Mouse (Mus musculus): ENCODE measurements at regions not wholly inside any gene's neighbourhood (a gene's known extent, or its start where the extent isn't known, plus 50 kb on each side); places are given as distances from the start of the nearest gene placed in this dataset.

- Histone ChIP-seq H3K4me3 (replicated peaks in 1 of 3; ENCODE audit: low read depth in 2 of 3, low read length in 2 of 3, poor library complexity in 1 of 3) (no peak overlapping the region), H3K4me2 (ENCODE audit: insufficient read depth, low read depth, poor library complexity, severe bottlenecking) (no peak overlapping the region), H3K4me1 (ENCODE audit: control insufficient read depth in 1 of 2, insufficient read depth in 2 of 2) (peaks cover 2 to 3% of the 10 kb centered on the region in 2 experiments; a peak in 3 of 4 replicates), H3K79me2 (replicated peaks; ENCODE audit: control insufficient read depth, extremely low read depth, insufficient read depth, poor library complexity, severe bottlenecking) (no peaks in the 10 kb centered on the region), H3K9me3 (replicated peaks; ENCODE audit: low read length) (no peaks in the 10 kb centered on the region), H3K27me3 (replicated peaks) (no peaks in the 10 kb centered on the region), H3K27ac (ENCODE audit: insufficient read depth, low read depth) (no peak overlapping the region), H3K36me3 (replicated peaks in 1 of 2; ENCODE audit: control insufficient read depth in 1 of 2, insufficient read depth in 1 of 2, low read length in 1 of 2) (no peaks in the 10 kb centered on the region), H3K9ac (ENCODE audit: insufficient read depth, low read depth) (no peak overlapping the region)
- TF ChIP-seq CHD1 (IDR thresholded peaks at IDR 0.05; ENCODE audit: low read depth, low read length) = no peak
- no peak for TF ChIP-seq CTCF (conservative IDR thresholded peaks at IDR 0.05 in 1 of 2, IDR thresholded peaks at IDR 0.05 in 1 of 2; ENCODE audit: low read depth in 2 of 2, low read length in 2 of 2)
- dilution Hi-C loops (cut with MboI; ENCODE audit: extremely low pct_ligation_motif_present, extremely low pct_unique_long_range_greater_than_20kb, low sequenced_read_pairs) = no loop called here
- DNase-seq (ENCODE audit: extremely low read depth) = no peak
- in situ Hi-C loops (cut with MboI; ENCODE audit: low pct_ligation_motif_present, low pct_unique_long_range_greater_than_20kb, low sequenced_read_pairs) = no loop called here
Measured at GRCm38 (mm10) chr10:37478108-37478507, 339.4 kb upstream of the Marcks start.

- in situ Hi-C loops (cut with MboI; ENCODE audit: low pct_ligation_motif_present, low pct_unique_long_range_greater_than_20kb, low sequenced_read_pairs) (no loop called here), dilution Hi-C loops (cut with MboI; ENCODE audit: extremely low pct_ligation_motif_present, extremely low pct_unique_long_range_greater_than_20kb, low sequenced_read_pairs) (no loop called here)
- Histone ChIP-seq H3K27ac (ENCODE audit: insufficient read depth, low read depth) (no peak overlapping the region), H3K27me3 (replicated peaks) (no peaks in the 10 kb centered on the region), H3K4me1 (ENCODE audit: control insufficient read depth in 1 of 2, insufficient read depth in 2 of 2) (peaks cover 2 to 3% of the 10 kb centered on the region in 2 experiments; a peak in 3 of 4 replicates), H3K79me2 (replicated peaks; ENCODE audit: control insufficient read depth, extremely low read depth, insufficient read depth, poor library complexity, severe bottlenecking) (no peaks in the 10 kb centered on the region), H3K36me3 (replicated peaks in 1 of 2; ENCODE audit: control insufficient read depth in 1 of 2, insufficient read depth in 1 of 2, low read length in 1 of 2) (no peaks in the 10 kb centered on the region), H3K9ac (ENCODE audit: insufficient read depth, low read depth) (no peak overlapping the region), H3K9me3 (replicated peaks; ENCODE audit: low read length) (no peaks in the 10 kb centered on the region), H3K4me2 (ENCODE audit: insufficient read depth, low read depth, poor library complexity, severe bottlenecking) (no peak overlapping the region), H3K4me3 (replicated peaks in 1 of 3; ENCODE audit: low read depth in 2 of 3, low read length in 2 of 3, poor library complexity in 1 of 3) (no peak overlapping the region)
- DNase-seq (ENCODE audit: extremely low read depth) = no peak
- TF ChIP-seq EP300 (IDR thresholded peaks at IDR 0.05; ENCODE audit: low read length) = no peak
- TF ChIP-seq POLR2A (IDR thresholded peaks at IDR 0.05; ENCODE audit: low read depth, low read length) = no peak
- TF ChIP-seq ELF1 (IDR thresholded peaks at IDR 0.05; ENCODE audit: low read depth, low read length) = no peak
- no peak for TF ChIP-seq PAX5 (IDR thresholded peaks at IDR 0.05; ENCODE audit: low read length)
- TF ChIP-seq NELFE (IDR thresholded peaks at IDR 0.05; ENCODE audit: low read depth, low read length) = no peak
- no peak for TF ChIP-seq MEF2A (IDR thresholded peaks at IDR 0.05; ENCODE audit: borderline replicate concordance, low read depth, low read length)
- TF ChIP-seq CHD2 (IDR thresholded peaks at IDR 0.05; ENCODE audit: low read length) = no peak
- TF ChIP-seq TCF12 (IDR thresholded peaks at IDR 0.05; ENCODE audit: low read depth, low read length) = no peak
- no peak for TF ChIP-seq USF1 (IDR thresholded peaks at IDR 0.05; ENCODE audit: low read depth, low read length)
- no peak for TF ChIP-seq GABPA (IDR thresholded peaks at IDR 0.05; ENCODE audit: insufficient replicate concordance, low read depth, low read length)
- no peak for TF ChIP-seq UBTF (IDR thresholded peaks at IDR 0.05; ENCODE audit: low read depth, low read length)
- TF ChIP-seq MAX (IDR thresholded peaks at IDR 0.05; ENCODE audit: low read length) = no peak
- no peak for TF ChIP-seq E2F4 (IDR thresholded peaks at IDR 0.05; ENCODE audit: insufficient replicate concordance, low read depth, low read length)
- no peak for TF ChIP-seq TBP (conservative IDR thresholded peaks at IDR 0.05; ENCODE audit: low read depth, low read length)
- no peak for TF ChIP-seq IRF4 (IDR thresholded peaks at IDR 0.05; ENCODE audit: low read depth, low read length)
- no peak for TF ChIP-seq SIN3A (IDR thresholded peaks at IDR 0.05; ENCODE audit: low read length)
- TF ChIP-seq RCOR1 (conservative IDR thresholded peaks at IDR 0.05; ENCODE audit: low read depth, low read length) = no peak
- no peak for TF ChIP-seq ZNF384 (IDR thresholded peaks at IDR 0.05; ENCODE audit: low read depth, low read length)
- TF ChIP-seq JUND (conservative IDR thresholded peaks at IDR 0.05; ENCODE audit: low read depth, low read length) = no peak
- no peak for TF ChIP-seq MXI1 (IDR thresholded peaks at IDR 0.05; ENCODE audit: low read depth, low read length)
Measured at GRCm38 (mm10) chr10:37473086-37473485, 334.4 kb upstream of the Marcks start.

Data from CH12.LX (cell line).